In genomic region chr15:59950617-59951216, GRCm38 (mm10) we compare ENCODE assay signal across 12 mouse cellular contexts.
DNase-seq lines count a peak whose midpoint lies in the region; ATAC-seq and TF ChIP-seq lines count a peak whose summit lies in the region.
"Had no signal": no experiment of that assay in that cellular context is flagged by ENCODE, and none has a peak within 500 bp of the region (broad histone marks: within the 10 kb centered on the region; RNA-seq: fewer than 3 reads in every experiment).

No protein-coding gene starts in this region.

- TF ChIP-seq CTCF in intestine, postnatal 0 days (IDR thresholded peaks at IDR 0.05; ENCODE audit: low read depth): no peak

- H3K9ac ChIP-seq in intestine, postnatal 0 days (ENCODE audit: low read depth, low read length): no peak overlapping the region
- no peak overlapping the region for H3K9ac ChIP-seq in intestine, embryonic 15.5 days
- H3K9ac ChIP-seq: forebrain, postnatal 0 days; limb, embryonic 15.5 days; midbrain, embryonic 13.5 days had no signal

- ATAC-seq in intestine, postnatal 0 days: no peak
- no peak for ATAC-seq in intestine, embryonic 15.5 days
- ATAC-seq in megakaryocyte, adult 5-6 weeks (ENCODE audit: poor library complexity, severe bottlenecking): peak; percentile 83
- ATAC-seq: forebrain, postnatal 0 days; hindbrain, embryonic 16.5 days; midbrain, embryonic 13.5 days had no signal

- no peaks in the 10 kb centered on the region for H3K36me3 ChIP-seq in intestine, postnatal 0 days (ENCODE audit: control insufficient read depth, insufficient read depth)
- no peaks in the 10 kb centered on the region for H3K36me3 ChIP-seq in intestine, embryonic 15.5 days
- no peaks in the 10 kb centered on the region for H3K36me3 ChIP-seq in forebrain, embryonic 10.5 days (replicated peaks)
- H3K36me3 ChIP-seq: limb, embryonic 15.5 days; midbrain, embryonic 13.5 days had no signal

- DNase-seq in B cell, adult 2 months: peak; percentile 30 to 48
- peak; percentile 5 for DNase-seq in adipocyte (ENCODE audit: low spot score)
- DNase-seq in adrenal gland, adult 18-20 months (ENCODE audit: low spot score in 2 of 2): no peak
- no peak for DNase-seq in forebrain, embryonic 10.5 days (ENCODE audit: extremely low spot score, low spot score)
- DNase-seq in frontal cortex, postnatal 36 days (ENCODE audit: low spot score in 2 of 2): no peak
- DNase-seq: forebrain, postnatal 0 days had no signal

- H3K27ac ChIP-seq in intestine, postnatal 0 days (ENCODE audit: low read depth, low read length): no peak overlapping the region
- H3K27ac ChIP-seq in intestine, embryonic 15.5 days: no peak overlapping the region
- H3K27ac ChIP-seq in forebrain, embryonic 10.5 days: no peak overlapping the region
- H3K27ac ChIP-seq: limb, embryonic 15.5 days; midbrain, embryonic 13.5 days had no signal

- H3K27me3 ChIP-seq in intestine, postnatal 0 days (replicated peaks; ENCODE audit: control insufficient read depth, insufficient read depth, low read length): no peaks in the 10 kb centered on the region
- no peaks in the 10 kb centered on the region for H3K27me3 ChIP-seq in intestine, embryonic 15.5 days (replicated peaks)
- peaks cover 16% of the 10 kb centered on the region for H3K27me3 ChIP-seq in forebrain, embryonic 10.5 days (ENCODE audit: poor library complexity, severe bottlenecking)
- H3K27me3 ChIP-seq: limb, embryonic 15.5 days; midbrain, embryonic 13.5 days had no signal

- no peak overlapping the region for H3K4me3 ChIP-seq in intestine, postnatal 0 days (ENCODE audit: low read depth, low read length)
- no peak overlapping the region for H3K4me3 ChIP-seq in intestine, embryonic 15.5 days (replicated peaks)
- no peak overlapping the region for H3K4me3 ChIP-seq in forebrain, embryonic 10.5 days
- H3K4me3 ChIP-seq: limb, embryonic 15.5 days; midbrain, embryonic 13.5 days had no signal

- no peaks in the 10 kb centered on the region for H3K4me1 ChIP-seq in intestine, postnatal 0 days (replicated peaks; ENCODE audit: control insufficient read depth, insufficient read depth, low read length)
- no peaks in the 10 kb centered on the region for H3K4me1 ChIP-seq in intestine, embryonic 15.5 days (replicated peaks)
- peaks cover 8% of the 10 kb centered on the region for H3K4me1 ChIP-seq in forebrain, embryonic 10.5 days
- H3K4me1 ChIP-seq: midbrain, embryonic 13.5 days had no signal

- H3K4me2 ChIP-seq in intestine, postnatal 0 days (replicated peaks; ENCODE audit: low read depth): 0 out of 2 replicates have a peak overlapping the region, but pooled peaks have one; percentile 17
- H3K4me2 ChIP-seq in intestine, embryonic 15.5 days (replicated peaks): no peak overlapping the region
- H3K4me2 ChIP-seq: limb, embryonic 15.5 days; midbrain, embryonic 13.5 days had no signal

- H3K9me3 ChIP-seq in intestine, postnatal 0 days (ENCODE audit: control insufficient read depth): no peaks in the 10 kb centered on the region
- no peaks in the 10 kb centered on the region for H3K9me3 ChIP-seq in intestine, embryonic 15.5 days
- H3K9me3 ChIP-seq in forebrain, embryonic 10.5 days: no peaks in the 10 kb centered on the region
- H3K9me3 ChIP-seq: limb, embryonic 15.5 days; midbrain, embryonic 13.5 days had no signal

- WGBS in intestine, postnatal 0 days: 87% methylated on average over 3 of the region's 3 CpGs
- 81% methylated on average over 3 of the region's 3 CpGs for WGBS in intestine, embryonic 15.5 days
- 87% methylated on average over 3 of the region's 3 CpGs for WGBS in forebrain, embryonic 10.5 days

Comparison
In these comparisons a context has a peak if more than half of its experiments do, and no peak if none do; other contexts are left out.
1. DNase-seq: peak in B cell, adult 2 months (2 of 2) and adipocyte (single experiment); none in adrenal gland, adult 18-20 months (0 of 2), forebrain, embryonic 10.5 days (single experiment) and frontal cortex, postnatal 36 days (0 of 2).